Mouse (Mus musculus) megakaryocyte, adult 5-6 weeks (primary cell): ENCODE results near the gene Zfp568. TPM values are rescaled to one million over a fixed set of nuclear protein-coding genes. Genes with fewer than 3 reads are reported as not detected.

Source experiments
- ATAC-seq: 2 replicates; pipeline ENCODE4 v1.8.0; 2016; ENCODE audit warnings: mild to moderate bottlenecking, inconsistent platforms; ENCODE audit not compliant: poor library complexity, severe bottlenecking
- total RNA-seq, 2 experiments: library from RNA; stranded (forward) in 1 of 2; stranded (reverse) in 1 of 2; fragments of 153-499, 151-499 nt in 1 of 2; fragments of 221-1000, 200-1000 nt in 1 of 2; gene quantifications; 2 replicates each; pipeline versions ENCODE4 v1.2.3 to v1.2.4; 2015 to 2017

Gene Zfp568
- total RNA-seq (2015) (4.9 and 7.0 TPM in 2 replicates), total RNA-seq (2017) (14.6 and 15.1 TPM in 2 replicates)

GRCm38 (mm10) chr7:29983690-29984380 lies at the start of gene Zfp568:
Gene Zfp568 (plus strand): TSS chr7:29983955.
- ATAC-seq, result peak; percentile 97

GRCm38 (mm10) chr7:29938856-29939255 lies 44.9 kb upstream of the Zfp568 start:
- no peak for ATAC-seq

- no peak for ATAC-seq
Measured at GRCm38 (mm10) chr7:29941027-29941426, 42.7 kb upstream of the Zfp568 start.

GRCm38 (mm10) chr7:29942740-29943139 lies 41.0 kb upstream of the Zfp568 start:
- ATAC-seq, result no peak

- no peak for ATAC-seq
Measured at GRCm38 (mm10) chr7:29943720-29944119, 40.0 kb upstream of the Zfp568 start.

GRCm38 (mm10) chr7:29944201-29944600 lies 39.6 kb upstream of the Zfp568 start:
- no peak for ATAC-seq

GRCm38 (mm10) chr7:29953086-29953485 lies 30.7 kb upstream of the Zfp568 start:
- ATAC-seq, result no peak

GRCm38 (mm10) chr7:29953513-29954401 lies 30.0 kb upstream of the Zfp568 start, which contains the start of gene Zfp74:
Gene Zfp74 (minus strand): TSS chr7:29954089.
- ATAC-seq, result peak; percentile 89

GRCm38 (mm10) chr7:29954731-29955130 lies 29.0 kb upstream of the Zfp568 start:
- peak; percentile 53; the same call in 1 of the 2 replicates for ATAC-seq

- ATAC-seq, result no peak
Measured at GRCm38 (mm10) chr7:29956257-29956656, 27.5 kb upstream of the Zfp568 start.

- no peak for ATAC-seq
Measured at GRCm38 (mm10) chr7:29958125-29958724, 25.5 kb upstream of the Zfp568 start.

GRCm38 (mm10) chr7:29959004-29959403 lies 24.8 kb upstream of the Zfp568 start:
- no peak for ATAC-seq

GRCm38 (mm10) chr7:29965115-29965810 lies 18.5 kb upstream of the Zfp568 start:
- ATAC-seq, result peak; percentile 72; the same call in 1 of the 2 replicates

GRCm38 (mm10) chr7:29970686-29971085 lies 13.1 kb upstream of the Zfp568 start:
- no peak for ATAC-seq

- no peak for ATAC-seq
Measured at GRCm38 (mm10) chr7:29980761-29981160, 3.0 kb upstream of the Zfp568 start.

GRCm38 (mm10) chr7:29981455-29981854 lies 2.3 kb upstream of the Zfp568 start:
- no peak for ATAC-seq

- no peak for ATAC-seq
Measured at GRCm38 (mm10) chr7:29981860-29982259, 1.9 kb upstream of the Zfp568 start.

GRCm38 (mm10) chr7:29982341-29982740 lies 1.4 kb upstream of the Zfp568 start:
- no peak for ATAC-seq

GRCm38 (mm10) chr7:29982931-29983330 lies 824 bp upstream of the Zfp568 start:
- no peak for ATAC-seq

GRCm38 (mm10) chr7:29983340-29983689 lies 440 bp upstream of the Zfp568 start:
- no peak for ATAC-seq

- ATAC-seq, result no peak
Measured at GRCm38 (mm10) chr7:29986101-29986500, 2.3 kb downstream of the Zfp568 start.
